In genomic region chr4:84621785-84622184, GRCm38 (mm10) we compare ENCODE assay signal across 30 mouse cellular contexts. TPM values are rescaled to one million over a fixed set of nuclear protein-coding genes. Genes with fewer than 3 reads are reported as not detected.
A peak's percentile ranks its signal among the peaks of the same experiment; 100 is the strongest.
DNase-seq lines count a peak whose midpoint lies in the region; TF ChIP-seq lines count a peak whose summit lies in the region.
"Had no signal": no experiment of that assay in that cellular context is flagged by ENCODE, and none has a peak within 500 bp of the region (broad histone marks: within the 10 kb centered on the region; RNA-seq: fewer than 3 reads in every experiment).

No protein-coding gene starts in this region.

- no peaks in the 10 kb centered on the region for H3K36me3 ChIP-seq in limb, embryonic 10.5 days
- H3K36me3 ChIP-seq: embryonic facial prominence, embryonic 10.5 days; embryonic facial prominence, embryonic 13.5 days; forebrain, embryonic 12.5 days; forebrain, embryonic 15.5 days; G1E; heart, embryonic 12.5 days; heart, embryonic 15.5 days had no signal

- 0 out of 2 replicates have a peak overlapping the region, but pooled peaks have one; percentile 9 for H3K27ac ChIP-seq in limb, embryonic 10.5 days
- H3K27ac ChIP-seq: embryonic facial prominence, embryonic 10.5 days; embryonic facial prominence, embryonic 13.5 days; forebrain, embryonic 12.5 days; forebrain, embryonic 15.5 days; heart, embryonic 15.5 days; hindbrain, embryonic 14.5 days; hindbrain, postnatal 0 days had no signal

- no peak for TF ChIP-seq CTCF in lung, adult 2 months (IDR thresholded peaks at IDR 0.05; ENCODE audit: insufficient read depth, low read length)

- no peak for TF ChIP-seq POLR2A in lung, adult 2 months (IDR thresholded peaks at IDR 0.05; ENCODE audit: borderline replicate concordance, extremely low read depth, low read depth, low read length)

- DNase-seq in adrenal gland, postnatal 14 days = peak; percentile 10
- DNase-seq in adrenal gland, postnatal 36 days = no peak
- peak; percentile 51 to 53 for DNase-seq in lung, adult 18-20 months
- no peak for DNase-seq in lung, adult 2 months
- no peak for DNase-seq in limb, embryonic 10.5 days (ENCODE audit: low spot score)
- DNase-seq in lung, postnatal 36 days = peak; percentile 66
- DNase-seq in c-Kit-positive CD71-positive TER-119-positive erythroid progenitor cells, embryonic 14.5 days (ENCODE audit: low spot score) = no peak
- no peak for DNase-seq in cerebellum, adult 9-11 months
- DNase-seq: adrenal gland, adult 8-10 months; cerebellum, adult 11 months; cerebellum, adult 2 months; cerebellum, postnatal 10 days; cerebellum, postnatal 36 days; embryo, embryonic 11 days; gastrocnemius, postnatal 25 days; heart, adult 18-20 months; heart, postnatal 10 days; heart, postnatal 4 days had no signal

- no peaks in the 10 kb centered on the region for H3K27me3 ChIP-seq in limb, embryonic 10.5 days (ENCODE audit: low read depth, poor library complexity, severe bottlenecking)
- H3K27me3 ChIP-seq: CH12.LX; embryonic facial prominence, embryonic 13.5 days; forebrain, embryonic 15.5 days; heart, embryonic 12.5 days; heart, embryonic 15.5 days had no signal

- WGBS in lung, adult 2 months = 60% methylated on average over 3 of the region's 3 CpGs
- 82% methylated on average over 3 of the region's 3 CpGs for WGBS in limb, embryonic 10.5 days

- H3K4me1 ChIP-seq in lung, adult 2 months (ENCODE audit: control insufficient read depth, insufficient read depth, low read length) = no peaks in the 10 kb centered on the region
- peaks cover 32% of the 10 kb centered on the region for H3K4me1 ChIP-seq in limb, embryonic 10.5 days
- H3K4me1 ChIP-seq: forebrain, embryonic 12.5 days; forebrain, embryonic 15.5 days; heart, embryonic 12.5 days; heart, embryonic 15.5 days had no signal

- H3K4me3 ChIP-seq in lung, adult 2 months (replicated peaks; ENCODE audit: extremely low read depth, low read depth, low read length) = no peak overlapping the region
- H3K4me3 ChIP-seq in limb, embryonic 10.5 days = no peak overlapping the region
- H3K4me3 ChIP-seq: embryonic facial prominence, embryonic 10.5 days; embryonic facial prominence, embryonic 13.5 days; erythroblast, embryonic 14.5 days; forebrain, embryonic 12.5 days; forebrain, embryonic 15.5 days; heart, embryonic 12.5 days; heart, embryonic 15.5 days had no signal

- no peaks in the 10 kb centered on the region for H3K9me3 ChIP-seq in limb, embryonic 10.5 days (replicated peaks)
- H3K9me3 ChIP-seq: embryonic facial prominence, embryonic 10.5 days; embryonic facial prominence, embryonic 13.5 days; forebrain, embryonic 12.5 days; forebrain, embryonic 15.5 days; heart, embryonic 12.5 days; heart, embryonic 15.5 days had no signal

RNA-seq across cellular contexts. Expression of gene Bnc2, which starts 53.3 kb away (rescaled TPM):
- total RNA-seq in adrenal gland, postnatal 14 days (2021) = 6.2 and 7.9 TPM in 2 replicates
- 10 to 100 TPM; 10.2 to 11.3 TPM for total RNA-seq in adrenal gland, postnatal 36 days (2021)
- polyA plus RNA-seq in lung, adult 2 months (2012; rRNA removed) = 4.4 and 7.4 TPM in 2 replicates
- polyA plus RNA-seq in limb, embryonic 10.5 days (2016; fragmentation: Nextera tagmentation; extraction: Ambion mirVana) = 7.1 and 11.8 TPM in 2 replicates
- total RNA-seq: CH12.LX had no signal
- polyA plus RNA-seq: erythroblast, embryonic 14.5 days; G1E; inflammation-experienced regulatory T-cells, adult 6 months had no signal

Comparison
In these comparisons a context has a peak if more than half of its experiments do, and no peak if none do; other contexts are left out.
1. DNase-seq: peak in adrenal gland, postnatal 14 days (single experiment), lung, adult 18-20 months (2 of 2) and lung, postnatal 36 days (single experiment); none in adrenal gland, postnatal 36 days (0 of 2), lung, adult 2 months (single experiment), limb, embryonic 10.5 days (single experiment), c-Kit-positive CD71-positive TER-119-positive erythroid progenitor cells, embryonic 14.5 days (single experiment) and cerebellum, adult 9-11 months (single experiment).